Mouse (Mus musculus) erythroblast, embryonic 14.5 days (primary cell): ENCODE measurements around the gene Abhd14b.

ENCODE experiments used
- GATA1 ChIP-seq: IDR thresholded peaks from 2 replicates; pipeline ENCODE4 v1.6.1; 2012; ENCODE audit warnings: low read length, inconsistent platforms, mixed read lengths
- TAL1 ChIP-seq: IDR thresholded peaks from 3 replicates; pipeline ENCODE4 v1.6.1; 2012; ENCODE audit warnings: low read length, inconsistent platforms, mixed read lengths

DNA sequence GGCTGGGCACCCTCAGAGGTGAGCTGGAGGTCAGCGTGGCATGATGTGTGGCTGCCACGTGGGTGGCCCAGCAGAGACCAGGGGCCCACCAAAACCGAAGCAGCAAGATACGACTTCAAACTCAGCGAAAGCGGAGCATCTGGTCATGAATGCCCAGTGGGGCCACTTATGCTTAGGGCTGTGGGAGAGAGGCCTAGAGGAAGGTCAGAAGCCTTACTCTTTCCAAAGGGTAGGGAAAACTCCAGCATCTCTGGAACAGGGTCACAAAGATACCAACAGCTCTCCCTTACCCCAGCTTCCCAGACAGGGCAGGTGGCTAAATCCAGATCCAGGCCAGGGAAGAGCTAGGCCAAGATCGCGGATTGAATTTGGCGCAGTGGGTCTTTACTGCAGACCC, 9.9 kb downstream of the Abhd14b start:
- no peak for TF ChIP-seq GATA1
- TF ChIP-seq TAL1 = no peak
